Mouse (Mus musculus) testis, adult 10 weeks (tissue): Measurements from ENCODE around the gene Myh9. TPM values are rescaled to one million over a fixed set of nuclear protein-coding genes. Genes with fewer than 3 reads are reported as not detected.

Source experiments
- polyA plus RNA-seq: library from polyadenylated mRNA; stranded (reverse); fragments of 350-450 nt; fragmentation: Illumina TruSeq; extraction: RNeasy Lipid Tissue Mini Kit (QIAGEN cat#74804); gene quantifications from one replicate; pipeline ENCODE4 v1.2.3, GENCODE M21; 2014; ENCODE audit warnings: low read depth, low replicate concordance

Gene Myh9
- polyA plus RNA-seq = 1.1 TPM

DNA sequence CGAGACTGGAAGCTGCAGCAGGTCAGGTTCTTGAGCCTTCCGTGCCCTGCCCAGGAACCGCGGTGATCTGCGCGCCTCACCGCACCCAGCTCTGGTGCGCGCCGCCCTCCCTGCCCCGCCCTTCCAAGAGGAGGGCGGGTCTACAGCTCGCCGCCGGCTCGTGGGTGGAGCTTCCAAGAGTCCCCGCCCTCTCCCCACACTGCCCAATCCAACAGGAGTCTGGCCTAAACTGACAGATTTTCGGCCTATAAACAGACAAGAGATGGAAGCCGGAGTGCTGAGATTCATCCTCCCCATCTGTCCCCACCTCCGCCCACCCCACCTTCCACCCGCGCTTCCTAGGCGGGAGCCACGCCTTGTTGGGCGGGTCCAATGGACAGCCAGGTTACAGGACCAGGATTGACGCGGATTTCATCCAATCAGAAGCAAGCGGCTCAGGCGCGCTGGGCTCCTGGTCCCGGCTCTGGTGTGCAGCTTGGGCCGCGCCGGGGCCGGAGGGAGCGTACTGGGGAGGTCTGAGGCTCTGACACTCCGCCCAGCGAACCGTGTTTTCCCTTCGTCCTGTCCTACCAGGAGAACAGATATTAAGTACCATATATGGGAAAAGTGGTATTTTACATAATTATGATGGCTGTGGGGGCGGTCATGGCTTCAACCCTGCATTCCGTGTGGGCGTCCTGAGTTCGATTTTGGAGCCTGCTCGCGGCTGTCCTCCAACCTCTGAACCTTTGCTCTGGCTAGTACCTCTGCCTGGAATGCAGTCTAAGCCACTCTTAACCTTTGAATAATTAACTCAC is at the start of gene Myh9:
Myh9 (minus strand) TSS at position 129 of the 797 bp plus-strand sequence.

DNA sequence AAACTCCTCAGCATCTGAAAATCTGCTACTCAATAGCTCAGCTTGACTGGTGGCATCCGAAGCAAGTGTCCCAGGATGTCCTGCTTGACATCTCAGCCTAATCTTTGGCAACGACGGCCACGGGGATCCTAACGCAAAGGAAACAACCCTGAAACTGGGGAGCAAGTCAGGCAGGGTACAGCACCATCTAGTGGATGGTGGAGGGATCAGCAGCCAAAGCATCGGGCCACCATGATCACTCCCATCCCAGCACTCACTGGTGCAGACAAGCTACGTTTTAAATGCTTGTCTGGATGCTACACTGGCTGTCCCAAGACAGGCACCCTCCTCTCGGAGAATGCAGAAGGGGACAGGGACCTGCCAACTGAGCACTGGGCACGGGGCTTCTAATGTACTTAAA is 85.1 kb downstream of the Myh9 start, which contains the start of gene Apol8:
Apol8 (minus strand) TSS at position 156 of the 400 bp plus-strand sequence.

DNA sequence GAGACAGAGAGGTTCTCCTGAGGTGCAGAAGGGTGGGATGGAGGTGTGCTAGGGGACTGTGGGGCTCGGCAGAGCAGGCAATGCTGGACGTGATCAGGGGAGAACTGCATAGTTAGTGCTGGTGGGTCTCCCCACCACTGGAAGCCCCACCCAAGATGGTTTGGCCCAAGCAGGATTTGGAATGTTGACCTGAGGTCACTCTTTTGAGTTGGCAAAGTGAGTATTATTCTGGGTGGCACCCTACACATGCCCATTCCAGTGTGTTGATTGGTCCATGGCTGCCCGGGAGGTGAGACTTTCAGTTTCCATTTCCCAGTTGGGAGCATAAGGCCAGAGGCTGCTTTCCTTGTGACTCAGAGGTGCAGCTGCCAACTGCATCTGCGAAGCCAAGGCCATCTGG is 113.2 kb downstream of the Myh9 start, which contains the start of gene Apol9b:
Apol9b (plus strand) TSS at position 301 of the 400 bp plus-strand sequence.

Other genes with a start within 250 kb of the Myh9 start
- 0.53 TPM for gene Apol10b, start 246.1 kb downstream of the Myh9 start, polyA plus RNA-seq
- not detected for gene Gm36245, start 242.9 kb downstream of the Myh9 start, polyA plus RNA-seq
- not detected for gene Apol11b, start 198.9 kb downstream of the Myh9 start, polyA plus RNA-seq
- not detected for gene Apol7e, start 143.3 kb downstream of the Myh9 start, polyA plus RNA-seq
- not detected for gene Apol9b, start 113.1 kb downstream of the Myh9 start, polyA plus RNA-seq
- gene Apol8, start 85.2 kb downstream of the Myh9 start, polyA plus RNA-seq = not detected
- gene Txn2, start 86.8 kb upstream of the Myh9 start, polyA plus RNA-seq = 28.1 TPM
- 0.76 TPM for gene Foxred2, start 114.5 kb upstream of the Myh9 start, polyA plus RNA-seq
- 40.3 TPM for gene Eif3d, start 128.6 kb upstream of the Myh9 start, polyA plus RNA-seq